Mouse (Mus musculus) kidney, postnatal 14 days (tissue): ENCODE data around the gene Clec11a.

ENCODE experiments used
- DNase-seq: peaks from one replicate; pipeline ENCODE4 v3.0.0; 2022; ENCODE audit warnings: mixed read lengths

Clec11a gene

DNA sequence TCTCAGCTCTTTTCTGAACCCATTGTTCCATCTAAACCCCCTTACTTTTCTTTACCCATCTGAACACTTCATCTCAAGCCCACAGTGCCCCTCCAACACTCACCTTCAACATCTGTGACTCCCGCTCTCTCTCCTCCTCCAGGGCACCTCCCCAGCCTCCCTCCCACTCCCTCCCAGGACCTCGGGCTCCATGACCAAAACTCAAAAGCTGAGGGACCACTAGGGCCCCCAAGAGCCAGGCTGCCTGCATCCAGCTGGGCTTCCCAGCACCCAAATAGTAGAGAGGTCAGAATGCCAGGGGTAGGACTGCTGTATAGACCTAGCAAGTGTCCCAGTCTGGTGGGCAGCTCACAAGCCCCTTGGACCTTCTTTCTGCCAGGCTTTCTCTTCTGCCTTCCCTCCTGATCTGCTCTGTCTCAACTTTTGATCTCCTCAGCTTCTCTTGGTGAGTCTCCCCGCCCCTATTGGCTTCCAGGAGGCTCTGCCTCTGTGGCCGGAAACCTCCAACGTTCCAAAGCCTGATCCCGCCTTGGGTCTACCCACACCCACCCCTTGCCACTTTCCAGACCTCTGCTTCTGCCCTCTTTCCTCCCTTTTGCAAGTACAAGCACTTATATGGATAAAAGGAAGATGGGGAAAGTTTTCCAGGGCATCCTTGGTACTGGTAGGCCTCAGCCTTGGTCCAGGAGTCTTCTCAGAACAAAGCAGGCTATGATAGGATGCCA, at the start of gene Clec11a:
Gene Clec11a, minus strand, starts transcription at position 387 of the 725 bp plus-strand sequence.
- no peak for DNase-seq

DNA sequence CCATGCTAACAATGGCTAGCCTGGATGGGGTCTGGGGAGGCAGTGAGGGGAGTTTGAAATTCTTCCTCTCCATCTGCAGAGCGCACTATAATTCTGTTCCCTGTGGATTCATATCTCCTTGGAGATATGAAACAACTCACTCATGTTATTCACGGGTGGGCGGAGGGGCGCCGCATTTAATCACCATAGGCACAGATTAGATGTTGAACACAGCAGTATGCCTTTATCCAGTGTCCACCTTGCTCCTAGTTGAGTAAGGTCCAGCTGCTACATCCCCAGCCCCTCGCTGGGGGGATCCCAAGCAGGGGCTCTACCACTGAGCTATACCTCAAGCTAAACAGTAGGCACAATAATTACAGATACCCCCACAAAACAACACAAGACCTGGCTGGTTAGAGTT, 48.7 kb upstream of the Clec11a start:
- no peak for DNase-seq

DNA sequence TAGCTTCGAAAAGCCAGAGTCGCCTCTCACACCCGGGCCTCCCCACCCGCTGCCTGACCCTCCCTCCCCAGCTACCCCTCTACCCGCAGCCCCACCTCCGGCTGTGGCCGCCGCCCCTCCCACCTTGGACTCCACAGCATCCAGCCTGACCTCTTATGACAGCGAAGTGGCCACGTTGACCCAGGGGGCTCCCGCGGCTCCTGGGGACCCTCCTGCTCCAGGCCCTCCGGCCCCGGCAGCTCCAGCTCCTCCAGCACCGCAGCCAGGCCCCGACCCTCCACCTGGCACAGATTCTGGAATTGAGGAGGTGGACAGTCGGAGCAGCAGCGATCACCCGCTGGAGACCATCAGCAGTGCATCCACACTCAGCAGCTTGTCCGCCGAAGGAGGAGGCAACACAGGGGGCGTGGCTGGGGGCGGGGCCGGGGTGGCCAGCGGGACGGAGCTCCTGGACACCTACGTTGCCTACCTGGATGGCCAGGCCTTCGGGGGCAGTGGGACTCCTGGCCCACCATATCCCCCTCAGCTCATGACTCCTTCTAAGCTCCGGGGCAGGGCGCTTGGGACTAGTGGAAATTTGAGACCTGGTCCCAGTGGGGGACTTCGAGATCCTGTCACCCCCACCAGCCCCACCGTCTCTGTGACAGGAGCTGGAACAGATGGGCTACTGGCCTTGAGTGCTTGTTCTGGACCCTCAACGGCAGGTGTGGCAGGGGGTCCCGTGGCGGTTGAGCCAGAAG, 47.1 kb upstream of the Clec11a start:
- no peak for DNase-seq

DNA sequence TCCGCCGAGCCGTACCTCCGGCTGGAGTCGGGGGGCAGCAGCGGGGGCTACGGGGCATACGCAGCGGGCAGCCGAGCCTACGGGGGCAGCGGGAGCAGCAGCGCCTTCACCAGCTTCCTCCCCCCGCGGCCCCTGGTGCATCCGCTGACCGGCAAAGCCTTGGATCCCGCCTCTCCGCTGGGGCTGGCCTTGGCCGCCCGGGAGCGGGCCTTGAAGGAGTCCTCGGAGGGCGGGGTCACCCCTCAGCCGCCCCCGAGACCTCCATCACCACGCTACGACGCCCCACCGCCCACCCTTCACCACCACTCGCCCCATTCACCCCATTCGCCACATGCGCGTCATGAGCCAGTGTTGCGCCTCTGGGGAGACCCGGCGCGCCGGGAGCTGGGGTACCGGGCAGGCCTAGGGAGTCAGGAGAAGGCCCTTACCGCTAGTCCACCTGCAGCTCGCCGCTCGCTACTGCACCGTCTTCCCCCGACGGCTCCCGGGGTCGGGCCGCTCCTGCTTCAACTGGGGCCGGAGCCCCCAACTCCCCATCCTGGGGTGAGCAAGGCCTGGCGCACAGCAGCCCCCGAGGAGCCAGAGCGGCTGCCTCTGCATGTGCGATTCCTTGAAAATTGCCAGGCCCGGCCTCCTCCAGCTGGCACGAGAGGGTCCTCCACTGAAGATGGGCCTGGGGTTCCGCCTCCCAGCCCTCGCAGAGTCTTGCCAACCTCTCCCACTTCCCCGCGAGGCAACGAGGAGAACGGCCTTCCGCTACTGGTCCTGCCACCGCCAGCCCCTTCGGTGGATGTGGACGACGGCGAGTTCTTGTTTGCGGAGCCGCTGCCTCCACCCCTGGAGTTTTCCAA, 46.3 kb upstream of the Clec11a start:
- no peak for DNase-seq

DNA sequence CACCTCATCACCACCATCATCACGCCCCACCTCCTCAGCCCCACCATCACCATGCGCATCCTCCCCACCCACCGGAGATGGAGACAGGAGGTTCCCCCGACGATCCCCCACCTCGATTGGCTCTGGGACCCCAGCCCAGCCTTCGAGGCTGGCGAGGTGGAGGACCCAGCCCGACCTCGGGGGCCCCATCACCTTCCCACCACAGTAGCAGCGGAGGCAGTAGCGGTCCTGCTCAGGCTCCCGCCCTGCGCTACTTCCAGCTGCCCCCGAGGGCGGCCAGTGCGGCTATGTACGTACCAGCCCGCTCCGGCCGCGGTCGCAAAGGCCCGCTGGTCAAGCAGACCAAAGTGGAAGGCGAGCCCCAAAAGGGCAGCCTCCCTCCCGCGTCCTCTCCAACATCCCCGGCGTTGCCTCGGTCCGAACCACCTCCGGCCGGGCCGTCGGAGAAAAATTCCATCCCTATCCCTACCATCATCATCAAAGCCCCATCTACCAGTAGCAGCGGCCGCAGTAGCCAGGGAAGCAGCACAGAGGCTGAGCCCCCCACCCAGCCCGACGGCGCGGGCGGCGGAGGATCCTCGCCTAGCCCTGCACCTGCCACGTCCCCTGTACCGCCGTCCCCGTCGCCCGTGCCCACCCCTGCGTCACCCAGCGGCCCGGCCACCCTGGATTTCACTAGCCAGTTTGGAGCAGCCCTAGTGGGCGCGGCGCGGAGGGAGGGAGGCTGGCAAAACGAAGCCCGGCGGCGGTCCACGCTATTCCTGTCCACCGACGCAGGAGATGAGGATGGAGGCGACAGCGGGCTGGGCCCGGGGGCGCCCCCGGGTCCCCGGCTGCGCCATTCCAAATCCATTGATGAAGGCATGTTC, 45.4 kb upstream of the Clec11a start:
- DNase-seq = no peak

DNA sequence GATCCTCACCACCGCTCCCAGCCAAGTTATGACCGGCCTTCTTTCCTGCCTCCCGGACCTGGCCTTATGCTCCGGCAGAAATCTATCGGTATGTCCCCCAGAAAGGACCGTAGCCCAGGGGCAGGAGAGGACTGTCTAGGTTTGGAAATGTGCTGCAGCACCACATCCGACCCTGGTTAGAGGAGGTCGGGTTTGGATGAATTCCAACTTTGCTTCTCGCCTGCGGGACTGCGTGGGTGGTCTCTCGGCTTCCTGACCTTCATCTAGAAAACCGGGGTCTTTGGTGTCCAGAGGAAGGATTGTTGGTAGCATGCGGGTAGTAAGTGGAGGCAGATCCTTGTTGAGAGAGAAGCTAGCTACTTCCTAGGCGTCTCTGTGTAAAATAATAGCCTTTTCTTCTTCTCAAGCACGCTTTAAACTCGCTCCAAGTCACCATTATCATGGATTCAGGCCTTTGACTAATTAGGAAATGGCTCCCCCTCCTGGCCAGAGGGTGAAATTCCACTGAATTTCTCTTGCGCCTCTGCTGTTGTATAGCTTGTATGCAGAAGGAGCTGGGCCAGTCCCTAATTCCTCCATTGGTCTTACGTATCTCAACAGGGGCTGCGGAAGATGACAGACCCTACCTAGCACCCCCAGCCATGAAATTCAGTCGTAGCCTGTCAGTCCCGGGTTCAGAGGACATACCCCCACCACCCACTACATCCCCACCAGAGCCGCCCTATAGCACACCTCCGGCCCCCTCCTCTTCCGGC, 44.4 kb upstream of the Clec11a start:
- peak; percentile 82 for DNase-seq

DNA sequence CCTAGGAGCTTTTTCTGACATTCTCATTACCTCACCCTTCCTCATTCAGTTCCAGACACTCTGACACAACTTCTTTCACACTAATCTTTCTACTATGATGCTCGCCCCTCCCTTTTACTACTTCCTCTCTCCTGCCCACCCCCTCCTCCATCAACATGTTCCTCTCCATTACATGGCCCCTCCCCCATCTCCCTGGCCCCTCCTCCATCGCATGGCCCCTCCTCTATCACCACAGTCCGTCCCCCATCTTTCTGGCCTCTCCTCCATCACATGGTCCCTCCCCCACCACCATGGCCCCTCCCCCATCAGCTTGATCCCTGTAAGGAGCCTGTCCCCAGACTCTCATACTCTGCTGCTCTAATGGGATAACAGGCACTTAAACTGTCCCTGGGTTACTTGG, 42.3 kb upstream of the Clec11a start:
- DNase-seq = no peak

DNA sequence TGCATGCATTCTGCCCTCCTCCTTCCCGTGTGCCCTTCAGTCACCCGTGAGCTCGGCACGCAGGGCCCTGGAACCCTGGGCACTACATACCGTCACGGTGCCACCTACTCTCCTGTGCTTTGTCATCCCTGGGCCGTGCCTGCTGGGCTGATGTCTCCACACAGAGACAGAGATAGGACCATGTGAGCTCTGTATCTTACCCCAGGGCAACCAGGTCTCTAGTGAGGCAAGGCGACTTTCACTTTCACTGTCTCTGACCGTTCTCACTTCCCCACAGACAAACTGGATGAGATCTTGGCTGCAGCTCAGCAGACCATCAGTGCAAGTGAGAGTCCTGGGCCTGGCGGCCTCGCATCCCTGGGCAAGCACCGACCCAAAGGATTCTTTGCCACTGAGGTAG, 37.9 kb upstream of the Clec11a start:
- no peak for DNase-seq

DNA sequence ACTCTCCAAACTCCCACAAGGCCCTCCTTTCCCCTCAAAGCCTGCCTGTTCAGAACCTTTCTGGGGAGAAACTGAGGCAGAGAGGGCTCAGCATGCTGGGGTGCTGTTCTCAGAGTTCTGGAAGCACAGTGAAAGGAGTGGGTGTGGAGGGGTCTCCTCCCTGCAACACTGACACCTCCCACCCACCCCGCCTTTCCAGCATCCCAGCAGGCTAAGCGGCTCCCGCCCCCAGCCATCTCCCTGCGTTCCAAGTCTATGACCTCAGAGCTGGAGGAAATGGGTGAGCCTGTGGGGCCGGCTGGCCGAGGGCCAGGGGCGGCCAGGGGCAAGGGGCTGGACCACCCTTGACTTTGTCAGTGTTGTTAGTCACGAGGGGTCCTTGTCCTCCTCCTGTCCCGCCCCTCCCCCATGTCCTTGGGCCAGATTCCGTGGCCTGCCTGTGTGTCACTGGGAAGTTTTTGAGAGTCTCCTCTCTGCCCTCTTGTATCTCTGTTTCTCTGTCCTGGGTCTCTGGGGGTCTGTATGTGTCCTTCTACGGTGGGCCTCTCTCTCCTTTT, 36.8 kb upstream of the Clec11a start:
- no peak for DNase-seq

DNA sequence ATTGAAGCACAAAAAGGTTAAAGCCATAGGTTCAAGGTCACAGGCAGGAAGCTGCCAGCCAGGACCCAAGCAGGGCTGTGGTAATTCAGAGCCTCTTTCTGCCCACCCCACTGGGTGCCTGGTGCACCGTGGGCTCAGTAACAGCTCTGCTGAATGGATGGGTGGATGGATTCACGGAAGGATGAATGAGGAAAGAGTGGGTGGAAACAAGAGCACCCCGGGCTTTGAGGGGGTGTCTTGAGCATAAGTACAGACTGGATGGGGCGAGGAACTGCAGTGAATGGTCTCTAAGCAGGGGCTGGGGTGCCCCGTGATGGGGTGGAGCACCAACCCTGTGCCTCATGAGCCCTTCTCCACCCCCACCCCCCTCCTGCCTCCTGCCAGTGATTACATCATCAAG, 35.0 kb upstream of the Clec11a start:
- no peak for DNase-seq

DNA sequence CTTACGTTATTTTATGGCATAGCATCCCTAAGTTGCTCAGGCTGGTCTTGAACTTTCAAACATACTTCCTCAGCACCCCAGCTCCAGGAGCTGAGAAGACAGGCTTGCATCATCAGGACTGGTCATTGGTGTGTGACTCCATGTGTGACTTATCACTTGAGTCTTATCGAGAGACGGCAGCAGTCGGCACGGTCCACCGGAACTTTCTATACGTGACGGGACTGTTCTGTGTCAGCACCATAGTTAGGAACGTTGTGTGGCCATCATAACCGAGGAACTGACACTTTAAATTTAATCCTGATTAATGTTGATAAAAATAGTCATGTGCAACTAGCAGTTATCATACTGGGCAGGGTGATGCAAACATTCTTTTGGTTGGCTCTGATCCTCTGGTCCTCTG, 34.4 kb upstream of the Clec11a start:
- DNase-seq = no peak

DNA sequence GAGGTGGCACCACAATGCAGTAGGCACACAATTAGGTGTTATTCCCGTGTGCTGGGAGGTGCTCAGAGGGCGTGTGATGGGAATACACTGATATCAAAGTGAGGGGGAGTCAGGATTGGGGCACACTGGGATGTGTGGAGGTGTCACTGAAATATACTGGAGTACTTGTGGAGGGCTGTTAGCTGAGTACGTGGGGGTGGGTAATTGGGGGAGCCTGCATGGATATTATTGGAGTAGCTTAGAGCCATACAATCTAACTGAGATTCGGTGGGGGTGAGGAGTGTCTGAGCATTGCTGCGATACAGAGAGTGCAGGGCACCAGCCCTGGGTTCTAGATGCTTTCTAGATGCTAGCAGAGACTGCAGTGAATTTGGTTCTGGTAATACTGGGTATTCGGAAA, 33.5 kb upstream of the Clec11a start:
- no peak for DNase-seq

DNA sequence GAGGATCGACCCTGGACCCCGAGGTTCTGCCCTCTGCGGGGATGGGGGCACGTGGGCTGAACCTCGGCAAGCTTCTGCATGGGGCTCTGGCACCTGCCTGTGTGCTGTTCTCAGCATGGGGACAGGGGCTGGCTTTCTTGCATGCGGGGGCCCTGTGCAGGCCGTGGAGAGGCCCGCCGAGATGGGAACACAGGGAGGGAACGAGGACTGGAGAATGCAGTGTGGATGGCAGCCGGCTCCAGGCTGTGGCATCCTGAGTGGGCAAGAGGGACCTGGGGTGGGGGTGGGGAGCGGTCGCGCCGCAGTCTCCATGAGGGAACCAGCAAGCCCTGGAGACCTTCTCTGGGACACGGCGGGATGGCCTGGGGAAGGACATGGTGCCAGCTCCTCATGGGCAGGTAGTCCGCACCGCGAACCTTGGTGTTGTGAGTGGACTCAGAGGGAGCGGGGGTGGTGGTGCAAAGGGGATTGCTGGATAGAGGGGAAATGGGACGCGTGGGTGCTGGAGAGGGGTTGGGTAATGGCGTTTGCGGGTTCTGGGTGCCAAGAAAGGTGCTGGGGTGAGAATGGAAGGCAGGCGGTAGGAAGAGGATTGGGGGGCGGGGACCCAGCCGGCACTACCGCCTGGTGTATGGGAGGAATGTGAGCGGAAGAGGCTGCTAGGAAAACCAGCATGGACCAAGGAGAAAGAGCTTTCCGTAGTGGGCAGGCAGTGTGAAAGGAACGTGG, 30.6 kb upstream of the Clec11a start:
- no peak for DNase-seq

DNA sequence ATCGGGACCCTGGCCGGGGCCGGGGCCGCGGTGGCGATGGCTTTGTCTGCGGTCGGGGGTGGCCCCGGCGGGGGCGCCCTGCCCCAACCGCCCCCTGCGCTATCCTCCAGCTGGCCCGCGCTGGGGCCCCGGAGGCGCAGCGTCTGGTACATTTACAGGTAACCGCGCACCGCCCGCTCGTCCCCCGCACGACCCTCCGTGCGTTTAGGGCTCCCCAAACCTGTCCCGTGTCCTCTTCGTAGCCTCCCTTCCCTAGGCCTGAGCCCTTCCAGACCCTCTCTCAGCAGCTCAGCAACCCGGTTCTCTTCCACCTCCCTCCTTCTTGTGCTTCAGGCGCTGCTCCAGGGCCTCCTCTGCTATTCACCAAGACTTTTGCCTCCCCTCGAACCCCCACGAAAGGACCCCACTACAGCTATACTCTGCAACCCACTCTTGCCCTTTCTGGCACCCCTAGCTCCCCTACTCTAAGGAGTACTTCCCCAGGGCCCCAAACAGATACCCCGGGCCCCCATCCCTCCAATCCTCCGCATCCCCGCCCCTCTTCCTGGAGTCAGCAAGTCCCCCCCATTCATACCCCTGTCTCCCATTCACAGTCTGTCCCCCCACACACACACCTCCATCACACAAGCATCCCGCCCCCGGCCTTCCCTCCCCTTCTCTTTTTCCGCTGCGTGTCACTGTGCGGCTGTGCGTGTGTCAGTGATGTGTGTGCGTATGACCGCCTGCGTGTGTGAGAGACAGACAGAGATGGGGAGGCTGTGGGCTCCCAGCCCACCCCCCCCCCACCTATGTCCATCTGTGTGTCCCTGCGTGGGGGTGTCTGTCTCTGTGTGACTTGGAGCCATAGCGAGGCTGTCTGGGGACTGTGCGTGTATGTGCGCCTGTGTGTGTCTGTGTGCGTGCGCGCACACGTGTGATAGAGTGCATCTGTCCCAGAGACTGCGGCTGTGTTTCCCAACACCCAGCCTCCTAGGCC, 29.6 kb upstream of the Clec11a start:
- no peak for DNase-seq

DNA sequence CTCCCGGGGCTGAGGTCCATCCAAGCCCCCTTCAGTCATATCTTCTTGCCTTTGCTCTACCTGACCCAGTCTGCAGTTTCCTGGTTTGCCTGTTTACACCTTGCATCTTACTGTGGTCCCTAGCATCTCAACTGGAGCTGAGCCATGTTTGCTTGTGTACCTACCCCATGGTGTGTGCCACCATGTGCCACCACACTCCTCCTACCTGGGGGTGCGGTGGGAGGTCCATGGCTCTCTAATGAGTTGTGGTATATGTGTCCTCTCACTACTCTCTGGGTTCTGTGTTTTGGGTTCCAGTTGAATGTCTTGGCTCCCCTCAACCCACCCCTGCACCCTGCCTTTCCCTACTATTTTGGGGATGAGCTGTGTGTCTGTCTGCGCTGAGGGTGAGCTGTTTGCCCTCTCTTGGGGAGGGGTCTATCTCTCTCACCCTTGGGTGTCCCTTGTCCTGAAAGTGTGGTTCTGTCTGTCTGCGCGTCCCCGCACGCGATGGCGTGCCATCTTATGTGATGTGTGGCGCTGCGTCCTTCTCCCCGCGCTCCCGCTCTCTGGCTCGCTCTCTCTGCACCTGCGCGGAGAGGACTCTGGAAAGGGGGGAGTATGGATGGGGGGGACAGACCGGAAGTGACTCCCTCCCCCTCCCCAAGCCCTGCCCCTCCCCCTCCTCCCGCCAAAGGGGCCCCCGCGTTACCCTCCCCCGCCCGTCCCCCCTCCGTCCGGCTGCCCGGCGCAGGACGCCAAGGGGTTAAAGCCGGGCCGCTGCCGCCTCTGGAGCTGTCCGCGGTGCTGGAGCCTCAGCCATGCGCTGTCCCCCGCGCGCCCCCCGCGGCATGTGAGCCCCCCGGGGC, 28.6 kb upstream of the Clec11a start:
- peak; percentile 43 for DNase-seq

DNA sequence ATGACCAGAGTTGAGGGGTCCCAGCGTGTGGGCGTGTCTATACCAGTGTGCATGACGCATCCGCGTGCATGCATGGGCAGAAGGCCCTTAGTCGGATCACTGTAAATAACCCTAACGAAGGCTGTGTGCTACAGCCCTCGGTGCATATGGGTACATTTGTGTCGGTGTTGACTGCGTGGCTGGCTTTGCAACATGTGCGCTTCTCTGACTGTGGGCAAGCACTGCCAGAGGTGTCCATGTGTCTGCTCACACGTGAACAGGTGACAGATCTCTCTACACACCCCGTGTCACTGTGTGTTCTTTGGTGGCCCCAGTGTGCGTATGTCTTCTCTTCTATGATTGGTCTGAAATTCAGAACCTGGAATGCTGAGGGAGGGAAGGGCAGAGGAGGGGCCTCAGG, 27.4 kb upstream of the Clec11a start:
- no peak for DNase-seq

DNA sequence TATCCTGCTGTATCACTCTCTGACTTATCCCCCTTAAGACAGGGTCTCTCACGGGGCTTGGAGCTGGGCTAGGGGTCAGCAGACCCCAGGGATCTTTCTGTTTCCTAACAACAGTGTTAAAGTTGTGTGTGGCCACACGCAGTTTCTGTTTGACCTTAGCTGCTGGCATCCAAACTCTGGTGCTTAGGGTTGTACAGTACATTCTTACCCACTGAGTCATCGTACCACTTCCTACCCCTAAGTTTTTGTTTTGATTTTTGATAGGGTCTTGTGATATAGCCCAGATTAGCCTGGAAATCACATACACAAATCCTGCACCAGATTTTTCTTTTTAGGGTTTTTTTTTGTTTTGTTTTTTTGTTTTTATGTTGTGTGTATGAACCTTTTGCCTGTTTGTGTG, 25.6 kb upstream of the Clec11a start:
- no peak for DNase-seq

DNA sequence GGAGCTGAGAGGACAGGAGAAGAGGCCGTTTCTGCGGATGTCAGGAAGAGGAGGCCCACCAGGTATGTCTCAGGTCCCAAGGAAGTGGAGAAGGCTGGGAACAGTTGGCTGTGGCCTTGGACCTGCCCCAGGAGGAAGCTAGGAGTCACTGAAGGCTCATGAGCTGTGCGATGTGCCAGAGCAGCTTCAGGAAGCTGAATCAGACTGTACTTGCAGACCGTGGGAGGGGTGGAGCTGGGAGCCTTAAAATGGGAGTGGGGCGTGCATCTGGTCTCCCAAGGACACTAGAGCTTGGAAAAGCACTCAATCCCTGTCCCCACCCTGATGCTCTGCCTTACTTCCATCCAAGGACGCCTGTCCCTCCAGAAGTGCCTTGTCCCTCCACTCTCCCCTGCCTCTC, 19.9 kb upstream of the Clec11a start:
- DNase-seq = no peak

DNA sequence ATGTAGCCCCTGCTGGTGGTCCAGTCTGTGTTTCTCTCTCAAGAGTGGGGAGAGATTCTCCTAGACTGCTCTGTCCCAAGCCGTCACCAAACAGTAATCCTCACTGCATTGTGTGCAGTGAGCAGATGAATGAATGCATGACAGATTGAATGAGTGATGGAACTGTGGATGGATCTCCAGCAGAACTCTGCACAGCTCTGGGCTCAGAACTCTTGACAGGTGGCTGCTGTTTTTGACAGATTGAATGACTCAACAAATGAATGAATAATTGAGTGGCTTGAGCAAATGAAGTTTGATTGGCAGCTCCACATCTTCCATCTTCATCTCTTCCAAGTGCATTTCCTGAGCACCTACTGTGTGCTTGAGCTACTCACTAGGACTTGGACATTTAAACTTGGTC, 15.6 kb upstream of the Clec11a start:
- no peak for DNase-seq
